Mouse (Mus musculus) E14TG2a.4 (cell line): Measurements from ENCODE around the gene Sergef.

ENCODE experiments used
- CTCF ChIP-seq: conservative IDR thresholded peaks from 2 replicates; pipeline ENCODE4 v1.5.1; 2014; ENCODE audit warnings: low read length
- NANOG ChIP-seq: IDR thresholded peaks from 2 replicates; pipeline ENCODE4 v1.6.1; 2014; ENCODE audit warnings: borderline replicate concordance, low read length, mixed read lengths
- POU5F1 ChIP-seq: IDR thresholded peaks from 2 replicates; pipeline ENCODE4 v1.6.1; 2014; ENCODE audit warnings: low read length, borderline replicate concordance

GRCm38 (mm10) chr7:46501458-46501857 lies 138.1 kb downstream of the Sergef start:
- TF ChIP-seq CTCF (no peak), POU5F1 (no peak), NANOG (no peak)
